Mouse (Mus musculus) ES-Bruce4 (cell line): ENCODE results near the gene Efnb2.

Source experiments
- CTCF ChIP-seq: IDR thresholded peaks from one replicate; pipeline ENCODE4 v1.8.1; 2011; ENCODE audit warnings: low read depth, low read length
- EP300 ChIP-seq: IDR thresholded peaks from 2 replicates; pipeline ENCODE4 v1.6.1; 2011; ENCODE audit warnings: low read depth, low read length; ENCODE audit not compliant: insufficient read depth

DNA sequence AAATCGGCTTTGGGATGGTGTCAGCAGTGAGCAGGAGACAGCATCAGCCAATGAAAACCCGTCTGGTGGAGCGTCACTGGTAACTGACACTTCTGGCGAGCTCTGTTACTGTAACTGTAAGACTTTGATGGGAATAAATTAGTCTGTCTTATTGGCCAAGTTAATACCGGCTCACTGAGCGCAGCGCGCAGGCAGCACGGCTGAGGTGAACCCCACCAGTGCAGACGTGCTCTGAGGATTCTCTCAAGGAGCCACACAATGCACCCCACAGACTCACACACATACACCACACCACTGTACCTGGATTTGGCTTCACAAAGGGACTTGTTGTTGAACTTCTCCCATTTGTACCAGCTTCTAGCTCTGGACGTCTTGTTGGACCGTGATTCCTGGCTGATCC lies 39.0 kb downstream of the Efnb2 start:
- TF ChIP-seq CTCF (no peak), EP300 (no peak)
